Mouse (Mus musculus): ENCODE measurements around the gene Lmcd1. TPM values are rescaled to one million over a fixed set of nuclear protein-coding genes. Genes with fewer than 3 reads are reported as not detected.

Lmcd1 gene
- polyA plus RNA-seq, 1 experiment from 2014 or later: 0.65 TPM

GRCm38 (mm10) chr6:112300146-112300545 lies 26.6 kb downstream of the Lmcd1 start:
- Histone ChIP-seq H3K27me3 (ENCODE audit: insufficient read depth, low read length) (no peaks in the 10 kb centered on the region), H3K9ac (replicated peaks) (no peak overlapping the region), H3K27ac (ENCODE audit: low read depth) (no peak overlapping the region), H3K4me1 (ENCODE audit: insufficient read depth) (no peaks in the 10 kb centered on the region), H3K9me3 (ENCODE audit: low read length) (no peaks in the 10 kb centered on the region), H3K4me2 (ENCODE audit: low read depth, low read length) (no peak overlapping the region), H3K4me3 (ENCODE audit: low read depth, low read length) (no peak overlapping the region), H3K36me3 (replicated peaks; ENCODE audit: insufficient read depth, low read length) (no peaks in the 10 kb centered on the region)
- no peak for ATAC-seq
- DNase-seq: no peak
- no peak for TF ChIP-seq EP300 (IDR thresholded peaks at IDR 0.05; ENCODE audit: low read depth)
- TF ChIP-seq CTCF (IDR thresholded peaks at IDR 0.05; ENCODE audit: low read depth): no peak
- WGBS (ENCODE audit: insufficient replicate concordance): 66% methylated on average over 7 of the region's 7 CpGs

GRCm38 (mm10) chr6:112300633-112301032 lies 27.1 kb downstream of the Lmcd1 start:
- H3K9me3 ChIP-seq (ENCODE audit: low read length): no peaks in the 10 kb centered on the region
- H3K4me1 ChIP-seq (ENCODE audit: insufficient read depth): no peaks in the 10 kb centered on the region
- no peak for ATAC-seq
- DNase-seq: no peak
- H3K27ac ChIP-seq (ENCODE audit: low read depth): no peak overlapping the region
- H3K27me3 ChIP-seq (ENCODE audit: insufficient read depth, low read length): no peaks in the 10 kb centered on the region
- WGBS (ENCODE audit: insufficient replicate concordance): 91% methylated on average over 1 of the region's 1 CpGs
- H3K4me3 ChIP-seq (ENCODE audit: low read depth, low read length): no peak overlapping the region
- no peak for TF ChIP-seq CTCF (IDR thresholded peaks at IDR 0.05; ENCODE audit: low read depth)
- TF ChIP-seq EP300 (IDR thresholded peaks at IDR 0.05; ENCODE audit: low read depth): no peak
- no peak overlapping the region for H3K4me2 ChIP-seq (ENCODE audit: low read depth, low read length)
- no peak overlapping the region for H3K9ac ChIP-seq (replicated peaks)
- H3K36me3 ChIP-seq (replicated peaks; ENCODE audit: insufficient read depth, low read length): no peaks in the 10 kb centered on the region

DNA sequence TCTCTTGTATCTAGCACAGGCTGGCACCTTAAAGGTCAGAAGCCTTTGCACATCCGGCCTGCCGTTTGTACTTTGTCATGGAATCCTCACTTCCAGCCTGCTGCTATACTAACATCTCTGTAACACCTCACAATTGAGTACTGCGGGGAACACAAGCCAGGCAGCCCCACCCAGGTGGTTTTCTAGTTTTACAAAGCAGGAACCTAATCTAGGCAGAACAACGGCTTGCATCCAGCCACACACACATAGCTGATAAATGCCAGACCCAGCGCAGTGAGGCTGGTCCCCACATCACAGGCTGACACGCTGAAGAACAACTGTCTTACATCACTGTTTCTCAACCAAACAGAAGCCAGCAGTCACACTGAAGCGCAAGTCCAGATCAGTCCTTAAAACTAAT lies 28.7 kb downstream of the Lmcd1 start:
- Histone ChIP-seq H3K4me1 (ENCODE audit: insufficient read depth) (no peaks in the 10 kb centered on the region), H3K9me3 (ENCODE audit: low read length) (no peaks in the 10 kb centered on the region), H3K36me3 (replicated peaks; ENCODE audit: insufficient read depth, low read length) (no peaks in the 10 kb centered on the region), H3K9ac (replicated peaks) (no peak overlapping the region), H3K4me2 (ENCODE audit: low read depth, low read length) (no peak overlapping the region), H3K4me3 (ENCODE audit: low read depth, low read length) (no peak overlapping the region), H3K27ac (ENCODE audit: low read depth) (no peak overlapping the region), H3K27me3 (ENCODE audit: insufficient read depth, low read length) (no peaks in the 10 kb centered on the region)
- DNase-seq (no peak), ATAC-seq (no peak)
- TF ChIP-seq EP300 (IDR thresholded peaks at IDR 0.05; ENCODE audit: low read depth): no peak
- no peak for TF ChIP-seq CTCF (IDR thresholded peaks at IDR 0.05; ENCODE audit: low read depth)
- 59% methylated on average over 7 of the region's 7 CpGs for WGBS (ENCODE audit: insufficient replicate concordance)

- DNase-seq (no peak), ATAC-seq (no peak)
- H3K27me3 ChIP-seq (ENCODE audit: insufficient read depth, low read length): no peaks in the 10 kb centered on the region
- H3K4me1 ChIP-seq (ENCODE audit: insufficient read depth): no peaks in the 10 kb centered on the region
- no peak overlapping the region for H3K4me2 ChIP-seq (ENCODE audit: low read depth, low read length)
- no peak overlapping the region for H3K27ac ChIP-seq (ENCODE audit: low read depth)
- no peaks in the 10 kb centered on the region for H3K36me3 ChIP-seq (replicated peaks; ENCODE audit: insufficient read depth, low read length)
- H3K9me3 ChIP-seq (ENCODE audit: low read length): no peaks in the 10 kb centered on the region
- WGBS (ENCODE audit: insufficient replicate concordance): 72% methylated on average over 9 of the region's 9 CpGs
- TF ChIP-seq EP300 (IDR thresholded peaks at IDR 0.05; ENCODE audit: low read depth) (no peak), CTCF (IDR thresholded peaks at IDR 0.05; ENCODE audit: low read depth) (no peak)
- H3K4me3 ChIP-seq (ENCODE audit: low read depth, low read length): no peak overlapping the region
- H3K9ac ChIP-seq (replicated peaks): no peak overlapping the region
Measured at GRCm38 (mm10) chr6:112302814-112303383, 29.3 kb downstream of the Lmcd1 start.

- Histone ChIP-seq H3K4me3 (ENCODE audit: low read depth, low read length) (no peak overlapping the region), H3K36me3 (replicated peaks; ENCODE audit: insufficient read depth, low read length) (no peaks in the 10 kb centered on the region), H3K9ac (replicated peaks) (no peak overlapping the region), H3K27ac (ENCODE audit: low read depth) (no peak overlapping the region), H3K4me2 (ENCODE audit: low read depth, low read length) (no peak overlapping the region), H3K9me3 (ENCODE audit: low read length) (no peaks in the 10 kb centered on the region), H3K4me1 (ENCODE audit: insufficient read depth) (no peaks in the 10 kb centered on the region), H3K27me3 (ENCODE audit: insufficient read depth, low read length) (no peaks in the 10 kb centered on the region)
- DNase-seq: no peak
- ATAC-seq: no peak
- WGBS (ENCODE audit: insufficient replicate concordance): 43% methylated on average over 8 of the region's 8 CpGs
- TF ChIP-seq EP300 (IDR thresholded peaks at IDR 0.05; ENCODE audit: low read depth) (no peak), CTCF (IDR thresholded peaks at IDR 0.05; ENCODE audit: low read depth) (no peak)
Measured at GRCm38 (mm10) chr6:112304751-112305150, 31.2 kb downstream of the Lmcd1 start.

DNA sequence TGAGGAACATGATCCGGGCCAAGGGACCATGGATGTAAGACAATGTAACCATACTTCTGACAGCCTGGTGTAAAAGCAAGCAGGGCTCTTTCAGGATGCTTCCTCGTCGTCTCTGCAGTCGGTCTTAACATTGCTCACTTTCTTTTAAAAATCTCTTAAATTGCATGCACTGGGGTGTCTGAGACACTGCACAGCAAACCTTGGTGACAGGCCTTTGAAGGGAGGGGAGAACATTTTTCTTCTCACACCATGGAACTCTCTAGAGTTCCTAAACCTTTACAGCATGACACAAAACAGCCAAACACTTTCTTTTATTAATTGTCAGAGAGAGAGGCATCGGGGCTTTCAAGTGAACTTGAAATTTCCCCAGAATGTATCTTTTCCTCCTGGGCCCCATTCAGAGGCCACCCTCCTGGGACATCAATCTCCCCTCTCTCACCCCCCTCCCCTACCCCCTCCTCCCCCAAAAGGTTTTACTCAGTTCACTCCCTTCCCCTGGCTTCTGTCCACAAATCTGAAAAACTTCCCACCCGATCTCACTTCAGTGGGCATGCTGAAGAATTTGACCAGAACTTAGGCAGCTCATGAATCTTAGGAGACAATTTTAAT lies 35.9 kb downstream of the Lmcd1 start:
- Histone ChIP-seq H3K36me3 (replicated peaks; ENCODE audit: insufficient read depth, low read length) (no peaks in the 10 kb centered on the region), H3K27me3 (ENCODE audit: insufficient read depth, low read length) (no peaks in the 10 kb centered on the region), H3K4me2 (ENCODE audit: low read depth, low read length) (no peak overlapping the region), H3K27ac (ENCODE audit: low read depth) (no peak overlapping the region), H3K9ac (replicated peaks) (no peak overlapping the region), H3K9me3 (ENCODE audit: low read length) (no peaks in the 10 kb centered on the region), H3K4me3 (ENCODE audit: low read depth, low read length) (no peak overlapping the region), H3K4me1 (ENCODE audit: insufficient read depth) (no peaks in the 10 kb centered on the region)
- ATAC-seq: no peak
- WGBS (ENCODE audit: insufficient replicate concordance): 63% methylated on average over 6 of the region's 6 CpGs
- DNase-seq: no peak
- no peak for TF ChIP-seq CTCF (IDR thresholded peaks at IDR 0.05; ENCODE audit: low read depth)
- no peak for TF ChIP-seq EP300 (IDR thresholded peaks at IDR 0.05; ENCODE audit: low read depth)
